Comparison of ENCODE assay signal across 24 mouse cellular contexts in the genomic region with DNA sequence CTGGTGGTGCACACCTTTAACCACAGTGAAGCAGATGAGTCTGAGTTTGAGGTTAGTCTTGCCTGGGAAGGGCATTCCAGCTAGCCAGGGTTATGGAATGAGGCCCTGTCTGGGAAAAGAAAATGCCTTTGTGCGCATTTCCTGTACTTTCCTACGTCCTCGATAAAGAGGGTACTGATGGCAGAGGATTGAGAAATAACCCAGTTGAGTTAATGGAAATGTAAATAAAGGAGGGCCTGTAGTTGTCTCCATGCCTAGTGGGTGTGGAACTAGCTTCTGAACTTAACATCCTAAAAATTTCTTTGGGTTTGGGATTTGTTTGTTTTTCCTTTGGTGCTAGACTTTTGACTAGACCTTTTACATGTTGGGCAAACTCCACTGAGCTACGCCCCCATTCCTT. TPM values are rescaled to one million over a fixed set of nuclear protein-coding genes. Genes with fewer than 3 reads are reported as not detected.
DNase-seq lines count a peak whose midpoint lies in the region; ATAC-seq and TF ChIP-seq lines count a peak whose summit lies in the region.
"Had no signal": no experiment of that assay in that cellular context is flagged by ENCODE, and none has a peak within 500 bp of the region (broad histone marks: within the 10 kb centered on the region; RNA-seq: fewer than 3 reads in every experiment).

No protein-coding gene starts in this region.

- no peak for DNase-seq in limb, embryonic 10.5 days (ENCODE audit: low spot score)
- DNase-seq in lung, postnatal 25 days (ENCODE audit: low spot score) = peak; percentile 54
- DNase-seq in lung, postnatal 10 days = no peak
- no peak for DNase-seq in limb, embryonic 14.5 days (ENCODE audit: low spot score)
- DNase-seq in spleen, adult 18-20 months = no peak
- no peak for DNase-seq in layer of hippocampus, adult 9-10 months (ENCODE audit: low spot score)
- DNase-seq: adrenal gland, postnatal 36 days; cerebellum, adult 11-12 months; cerebellum, postnatal 14 days; embryo, embryonic 11 days; gastrocnemius, postnatal 36 days; kidney, adult 18-20 months; layer of hippocampus, adult 9-11 months; left cerebral cortex, postnatal 4 days; right cerebral cortex, postnatal 25 days had no signal

- peaks cover 51% of the 10 kb centered on the region for H3K36me3 ChIP-seq in limb, embryonic 13.5 days
- peaks cover 70% of the 10 kb centered on the region for H3K36me3 ChIP-seq in limb, embryonic 10.5 days
- H3K36me3 ChIP-seq in limb, embryonic 14.5 days (ENCODE audit: control insufficient read depth, insufficient read depth, low read length) = peaks cover 52% of the 10 kb centered on the region

- no peaks in the 10 kb centered on the region for H3K27me3 ChIP-seq in limb, embryonic 13.5 days
- no peaks in the 10 kb centered on the region for H3K27me3 ChIP-seq in limb, embryonic 10.5 days (ENCODE audit: low read depth, poor library complexity, severe bottlenecking)
- H3K27me3 ChIP-seq in limb, embryonic 14.5 days (ENCODE audit: control insufficient read depth, insufficient read depth, low read length) = no peaks in the 10 kb centered on the region
- H3K27me3 ChIP-seq: forebrain, embryonic 15.5 days had no signal

- no peaks in the 10 kb centered on the region for H3K9me3 ChIP-seq in limb, embryonic 13.5 days
- H3K9me3 ChIP-seq in limb, embryonic 10.5 days (replicated peaks) = no peaks in the 10 kb centered on the region
- no peaks in the 10 kb centered on the region for H3K9me3 ChIP-seq in limb, embryonic 14.5 days (ENCODE audit: control insufficient read depth, low read length)
- H3K9me3 ChIP-seq: forebrain, embryonic 15.5 days had no signal

- H3K4me2 ChIP-seq in limb, embryonic 13.5 days (replicated peaks) = no peak overlapping the region
- no peak overlapping the region for H3K4me2 ChIP-seq in limb, embryonic 14.5 days (replicated peaks; ENCODE audit: low read depth, low read length, severe bottlenecking)
- H3K4me2 ChIP-seq: forebrain, embryonic 15.5 days; midbrain, embryonic 11.5 days had no signal

- peaks cover 33% of the 10 kb centered on the region for H3K4me1 ChIP-seq in limb, embryonic 13.5 days
- peaks cover 22% of the 10 kb centered on the region for H3K4me1 ChIP-seq in limb, embryonic 10.5 days
- peaks cover 9% of the 10 kb centered on the region; the same call in 1 of the 2 replicates for H3K4me1 ChIP-seq in limb, embryonic 14.5 days (ENCODE audit: control insufficient read depth, insufficient read depth, low read length)

- no peak overlapping the region for H3K9ac ChIP-seq in limb, embryonic 13.5 days
- H3K9ac ChIP-seq in limb, embryonic 14.5 days (ENCODE audit: low read depth, low read length, severe bottlenecking) = no peak overlapping the region
- H3K9ac ChIP-seq: forebrain, embryonic 15.5 days had no signal

- no peak overlapping the region for H3K4me3 ChIP-seq in limb, embryonic 13.5 days
- H3K4me3 ChIP-seq in limb, embryonic 10.5 days = no peak overlapping the region
- H3K4me3 ChIP-seq in limb, embryonic 14.5 days (replicated peaks; ENCODE audit: low read length) = no peak overlapping the region
- H3K4me3 ChIP-seq: forebrain, embryonic 15.5 days; left cerebral cortex, adult 2 months had no signal

- peak overlapping the region; percentile 44; the same call in 1 of the 2 replicates for H3K27ac ChIP-seq in limb, embryonic 13.5 days
- H3K27ac ChIP-seq in limb, embryonic 10.5 days = no peak overlapping the region
- H3K27ac ChIP-seq in limb, embryonic 14.5 days (replicated peaks; ENCODE audit: low read depth, low read length) = 0 out of 2 replicates have a peak overlapping the region, but pooled peaks have one; percentile 10
- H3K27ac ChIP-seq: forebrain, embryonic 15.5 days; kidney, postnatal 0 days; left cerebral cortex, adult 2 months; macrophage had no signal

- no peak for ATAC-seq in limb, embryonic 13.5 days (ENCODE audit: low FRiP score, low read depth)
- ATAC-seq in limb, embryonic 14.5 days (ENCODE audit: low FRiP score, low read depth) = no peak
- ATAC-seq: forebrain, embryonic 15.5 days; hindbrain, embryonic 16.5 days had no signal

- no peak for TF ChIP-seq POLR2A in limb, embryonic 14.5 days (IDR thresholded peaks at IDR 0.05; ENCODE audit: borderline replicate concordance, extremely low read depth, insufficient read depth, insufficient read length)

- 87% methylated on average over 4 of the region's 4 CpGs for WGBS in limb, embryonic 13.5 days
- 93% methylated on average over 4 of the region's 4 CpGs for WGBS in limb, embryonic 10.5 days
- 78% methylated on average over 4 of the region's 4 CpGs for WGBS in limb, embryonic 14.5 days

RNA-seq across cellular contexts. Expression of a gene that starts 4.1 kb away (rescaled TPM):
- polyA plus RNA-seq in limb, embryonic 13.5 days (2015; fragmentation: Nextera tagmentation; extraction: Ambion mirVana) = 23.9 and 25.4 TPM in 2 replicates
- polyA plus RNA-seq in limb, embryonic 10.5 days (2016; fragmentation: Nextera tagmentation; extraction: Ambion mirVana) = 51.2 and 62.1 TPM in 2 replicates
- 13.2 and 14.1 TPM in 2 replicates for polyA plus RNA-seq in limb, embryonic 14.5 days (2012; rRNA removed)
- 21.8 and 24.0 TPM in 2 replicates for polyA plus RNA-seq in limb, embryonic 14.5 days (2014; fragmentation: Nextera tagmentation; extraction: Ambion mirVana)

RNA-seq across cellular contexts. Expression of a gene that starts 4.4 kb away (rescaled TPM):
- 321 and 323 TPM in 2 replicates for polyA plus RNA-seq in limb, embryonic 13.5 days (2015; fragmentation: Nextera tagmentation; extraction: Ambion mirVana)
- 508 and 515 TPM in 2 replicates for polyA plus RNA-seq in limb, embryonic 10.5 days (2016; fragmentation: Nextera tagmentation; extraction: Ambion mirVana)
- 123 and 146 TPM in 2 replicates for polyA plus RNA-seq in limb, embryonic 14.5 days (2012; rRNA removed)
- polyA plus RNA-seq in limb, embryonic 14.5 days (2014; fragmentation: Nextera tagmentation; extraction: Ambion mirVana) = 254 and 266 TPM in 2 replicates

RNA-seq across cellular contexts. Expression of a gene that starts 19.0 kb away (rescaled TPM):
- polyA plus RNA-seq in limb, embryonic 13.5 days (2015; fragmentation: Nextera tagmentation; extraction: Ambion mirVana) = 115 and 121 TPM in 2 replicates
- polyA plus RNA-seq in limb, embryonic 10.5 days (2016; fragmentation: Nextera tagmentation; extraction: Ambion mirVana) = 78.9 and 90.8 TPM in 2 replicates
- 83.0 and 96.8 TPM in 2 replicates for polyA plus RNA-seq in limb, embryonic 14.5 days (2012; rRNA removed)
- 102 and 108 TPM in 2 replicates for polyA plus RNA-seq in limb, embryonic 14.5 days (2014; fragmentation: Nextera tagmentation; extraction: Ambion mirVana)

RNA-seq across cellular contexts. Expression of a gene that starts 48.4 kb away (rescaled TPM):
- polyA plus RNA-seq in limb, embryonic 13.5 days (2015; fragmentation: Nextera tagmentation; extraction: Ambion mirVana) = not detected in 2 replicates
- not detected in 2 replicates for polyA plus RNA-seq in limb, embryonic 10.5 days (2016; fragmentation: Nextera tagmentation; extraction: Ambion mirVana)
- polyA plus RNA-seq in limb, embryonic 14.5 days (2012; rRNA removed) = 0.51 and 0.58 TPM in 2 replicates
- not detected in 2 replicates for polyA plus RNA-seq in limb, embryonic 14.5 days (2014; fragmentation: Nextera tagmentation; extraction: Ambion mirVana)
- polyA plus RNA-seq: embryonic facial prominence, embryonic 14.5 days; forebrain, embryonic 15.5 days; heart, embryonic 14.5 days; hindbrain, embryonic 16.5 days; kidney, postnatal 0 days; macrophage had no signal

RNA-seq across cellular contexts. Expression of a gene that starts 50.2 kb away (rescaled TPM):
- 19.8 and 20.4 TPM in 2 replicates for polyA plus RNA-seq in limb, embryonic 13.5 days (2015; fragmentation: Nextera tagmentation; extraction: Ambion mirVana)
- polyA plus RNA-seq in limb, embryonic 10.5 days (2016; fragmentation: Nextera tagmentation; extraction: Ambion mirVana) = 18.8 and 23.5 TPM in 2 replicates
- 24.0 and 24.9 TPM in 2 replicates for polyA plus RNA-seq in limb, embryonic 14.5 days (2012; rRNA removed)
- 15.1 and 15.4 TPM in 2 replicates for polyA plus RNA-seq in limb, embryonic 14.5 days (2014; fragmentation: Nextera tagmentation; extraction: Ambion mirVana)
